Mouse (Mus musculus) kidney, adult 2 months (tissue): Measurements from ENCODE around the gene Wdr92. TPM values are rescaled to one million over a fixed set of nuclear protein-coding genes. Genes with fewer than 3 reads are reported as not detected.

ENCODE experiments used
- DNase-seq: peaks from one replicate; pipeline ENCODE4 v3.0.0; 2021
- H3K27ac ChIP-seq: fragments of 200-500 bp; 2 replicates; pipeline ENCODE4 v1.5.1; 2012; ENCODE audit warnings: low read depth, low read length, control low read depth, inconsistent platforms; ENCODE audit not compliant: insufficient read depth
- H3K27me3 ChIP-seq: fragments of 200-500 bp; replicated peaks from 2 replicates; pipeline ENCODE4 v1.6.1; 2012; ENCODE audit warnings: mild to moderate bottlenecking, moderate library complexity, low read length, inconsistent platforms; ENCODE audit not compliant: control insufficient read depth, insufficient read depth
- H3K36me3 ChIP-seq: fragments of 200-500 bp; 2 replicates; pipeline ENCODE4 v1.6.1; 2012; ENCODE audit warnings: mild to moderate bottlenecking, moderate library complexity, low read length, inconsistent platforms; ENCODE audit not compliant: control insufficient read depth, insufficient read depth
- H3K4me1 ChIP-seq: fragments of 200-500 bp; 2 replicates; pipeline ENCODE4 v1.6.1; 2011; ENCODE audit warnings: low read length; ENCODE audit not compliant: control insufficient read depth, insufficient read depth
- H3K4me3 ChIP-seq: fragments of 200-500 bp; 2 replicates; pipeline ENCODE4 v1.5.1; 2011; ENCODE audit warnings: mild to moderate bottlenecking, low read depth, low read length, control low read depth; ENCODE audit not compliant: insufficient read depth
- CTCF ChIP-seq: fragments of 200-500 bp; conservative IDR thresholded peaks from 2 replicates; pipeline ENCODE4 v1.5.1; 2011; ENCODE audit warnings: low read depth, mild to moderate bottlenecking, control low read depth, low read length, moderate library complexity, mixed read lengths; ENCODE audit not compliant: insufficient read depth, insufficient read length
- POLR2A ChIP-seq: fragments of 200-500 bp; IDR thresholded peaks from one replicate; pipeline ENCODE4 v1.6.1; 2011; ENCODE audit warnings: low read depth, low read length, control low read depth
- WGBS: fragments of 180-500 bp; shearing (Covaris S2); methylation state at CpG from one replicate; pipeline ENCODE4 v1.1.7; 2018; 5-methylcytosine and 5-hydroxymethylcytosine counted together
- polyA plus RNA-seq: library from polyadenylated mRNA; depleted of rRNA; stranded (reverse); fragments of >200 nt; gene quantifications from 2 replicates; pipeline ENCODE4 v1.2.3, GENCODE M21; 2012; rRNA removed

The Wdr92 gene
- polyA plus RNA-seq, 1 experiment: 8.1 TPM

DNA sequence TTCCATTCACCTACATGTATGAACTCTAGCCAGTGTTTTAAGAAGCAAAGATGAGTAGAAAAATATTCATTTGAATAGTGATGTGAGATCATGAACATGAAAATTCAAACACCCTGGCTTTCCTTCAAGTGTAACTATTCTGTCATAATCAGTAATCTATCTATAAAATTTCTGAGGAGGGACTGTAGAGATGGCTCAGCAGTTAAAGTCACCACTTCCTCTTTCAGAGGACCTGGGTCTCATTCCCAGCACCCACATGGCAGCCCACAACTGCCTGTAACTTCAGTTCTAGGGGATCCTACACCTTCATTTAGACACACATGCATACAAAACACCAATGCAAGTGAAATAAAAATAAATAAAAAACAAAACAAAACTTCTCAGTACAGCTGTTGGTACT is 66.8 kb downstream of the Wdr92 start:
- H3K27me3 ChIP-seq: no peaks in the 10 kb centered on the region
- TF ChIP-seq CTCF: no peak
- TF ChIP-seq POLR2A: no peak
- no peaks in the 10 kb centered on the region; the same call in 1 of the 2 replicates for H3K36me3 ChIP-seq
- peaks cover 3% of the 10 kb centered on the region; the same call in 1 of the 2 replicates for H3K4me1 ChIP-seq
- DNase-seq: no peak
- H3K27ac ChIP-seq: no peak overlapping the region
- no peak overlapping the region for H3K4me3 ChIP-seq

DNA sequence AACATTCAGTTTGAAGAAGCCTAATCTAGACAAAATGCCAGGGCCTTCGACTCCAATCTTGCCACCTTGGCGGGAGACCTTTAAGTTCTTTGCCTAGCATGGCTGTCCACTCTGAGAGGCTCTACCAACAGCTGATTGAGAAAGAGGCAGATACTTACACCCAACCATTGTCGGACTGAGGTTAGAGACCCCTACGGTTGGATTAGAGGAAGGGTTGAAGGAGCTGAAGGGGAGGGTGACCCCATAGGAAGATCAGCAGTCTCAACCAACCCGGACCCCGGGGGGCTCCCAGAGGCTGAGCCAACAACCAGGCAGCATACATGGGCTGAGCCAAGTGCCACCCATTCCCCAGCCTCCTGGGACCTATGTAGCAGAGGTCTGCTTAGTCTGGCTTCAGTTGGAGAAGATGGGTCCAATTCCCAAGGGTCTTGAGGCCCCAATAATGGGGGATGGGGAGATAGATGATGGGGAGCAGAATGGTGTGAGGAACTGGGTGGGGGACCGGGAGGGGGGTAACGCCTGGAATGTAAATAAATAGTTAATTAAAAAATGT is 75.0 kb downstream of the Wdr92 start:
- no peak for DNase-seq
- H3K27ac ChIP-seq: no peak overlapping the region
- H3K36me3 ChIP-seq: no peaks in the 10 kb centered on the region
- no peaks in the 10 kb centered on the region for H3K4me1 ChIP-seq
- peak overlapping the region; percentile 12; the same call in 1 of the 2 replicates for H3K4me3 ChIP-seq
- H3K27me3 ChIP-seq: no peaks in the 10 kb centered on the region
- 60% methylated on average over 8 of the region's 8 CpGs for WGBS
- no peak for TF ChIP-seq CTCF
- no peak for TF ChIP-seq POLR2A

DNA sequence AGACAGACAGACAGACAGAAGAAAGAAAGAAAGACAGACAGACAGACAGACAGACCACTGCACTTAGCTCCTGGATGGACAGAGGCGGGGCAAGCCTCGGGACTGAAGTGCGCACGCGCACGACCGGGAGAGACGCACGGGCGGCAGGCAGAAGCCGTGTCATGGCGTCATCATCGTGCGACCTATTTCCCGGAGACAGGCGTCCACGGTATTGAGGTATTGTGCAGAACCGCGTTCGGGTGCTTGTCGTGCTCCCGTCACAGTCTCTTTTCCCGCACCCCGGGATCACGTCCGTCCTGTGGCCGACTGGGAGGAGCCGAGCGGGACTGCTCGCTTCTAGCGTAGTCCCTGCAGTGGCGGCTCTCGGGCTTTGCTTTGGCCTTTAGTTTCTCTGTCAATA is 75.5 kb downstream of the Wdr92 start, which contains the start of gene C1d:
Gene C1d (plus strand): TSS at position 137 of the 400 bp plus-strand sequence.
- Histone ChIP-seq H3K4me3 (peak within 1 kb of the TSS; percentile 90), H3K27ac (peak within 1 kb of the TSS; percentile 93), H3K36me3 (no peaks in the 10 kb centered on the region), H3K27me3 (no peaks in the 10 kb centered on the region), H3K4me1 (no peaks in the 10 kb centered on the region)
- TF ChIP-seq CTCF (no peak), POLR2A (peak; percentile 84)
- DNase-seq: peak; percentile 97
- WGBS: under 1% methylated on average over 33 of the region's 33 CpGs

DNA sequence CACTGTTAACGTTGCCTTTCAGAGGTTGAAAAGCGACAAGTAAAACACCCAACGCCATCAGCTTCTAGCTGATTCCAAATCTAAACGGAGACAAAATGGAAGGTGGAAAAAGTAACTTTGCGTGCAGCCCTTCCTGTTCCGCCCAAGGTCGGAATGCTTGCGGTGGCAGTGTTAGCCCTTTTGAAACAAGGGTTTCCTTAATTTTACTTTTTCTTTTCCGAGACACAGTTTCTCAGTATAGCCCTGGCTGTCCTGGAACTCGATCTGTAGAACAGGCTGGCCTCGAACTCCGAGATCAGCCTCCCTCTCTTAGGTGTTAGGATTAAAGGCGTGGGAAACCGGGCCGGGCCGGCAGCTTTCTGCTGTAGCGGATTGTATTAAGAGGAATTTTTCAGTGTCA is 76.0 kb downstream of the Wdr92 start:
- Histone ChIP-seq H3K4me1 (no peaks in the 10 kb centered on the region), H3K36me3 (no peaks in the 10 kb centered on the region), H3K27ac (peak overlapping the region; percentile 93), H3K27me3 (no peaks in the 10 kb centered on the region), H3K4me3 (peak overlapping the region; percentile 90)
- TF ChIP-seq CTCF (no peak), POLR2A (no peak)
- under 1% methylated on average over 17 of the region's 17 CpGs for WGBS
- DNase-seq: peak; percentile 46

DNA sequence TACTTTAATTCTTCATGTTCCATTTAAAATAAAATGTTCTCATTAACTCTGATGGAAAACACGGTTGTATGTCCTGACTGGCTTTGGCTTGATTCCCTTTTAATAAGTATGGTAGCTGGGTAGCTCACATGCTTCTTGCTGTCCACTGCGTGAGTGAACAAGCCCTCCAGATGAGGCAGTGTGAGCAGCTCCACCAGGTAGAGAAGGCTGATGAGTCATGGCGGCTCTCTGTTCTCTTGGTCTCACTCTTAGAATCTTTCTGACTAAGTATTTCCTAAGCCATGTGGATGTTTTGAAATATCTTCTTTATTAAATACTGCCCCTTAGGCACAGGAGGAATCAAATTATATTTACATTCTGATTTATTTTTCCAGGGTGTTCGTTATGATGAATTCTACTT is 85.3 kb downstream of the Wdr92 start:
- Histone ChIP-seq H3K4me3 (no peak overlapping the region), H3K27me3 (no peaks in the 10 kb centered on the region), H3K36me3 (no peaks in the 10 kb centered on the region), H3K27ac (no peak overlapping the region), H3K4me1 (no peaks in the 10 kb centered on the region)
- TF ChIP-seq POLR2A: no peak
- no peak for TF ChIP-seq CTCF
- DNase-seq: no peak
- 90% methylated on average over 4 of the region's 4 CpGs for WGBS

DNA sequence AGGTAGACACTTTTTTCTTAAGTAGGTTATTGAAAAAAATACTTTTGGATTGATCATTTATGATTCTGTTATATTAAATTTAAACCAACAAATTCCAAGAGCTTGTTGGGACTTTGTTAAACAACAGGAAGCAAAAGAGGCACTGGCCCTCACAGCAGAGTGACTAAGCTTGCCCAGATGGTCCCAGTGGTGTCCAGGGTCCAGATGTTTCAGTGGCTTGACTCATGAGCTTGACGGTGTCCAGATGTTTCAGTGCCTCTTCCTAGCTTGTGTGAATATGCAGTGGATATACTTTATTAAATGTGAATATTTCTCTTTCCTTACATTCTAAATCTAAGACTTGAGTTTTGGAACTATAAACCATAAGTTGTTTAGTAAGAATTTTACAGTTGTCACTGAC is 86.9 kb downstream of the Wdr92 start:
- WGBS: 94% methylated on average over 1 of the region's 1 CpGs
- TF ChIP-seq CTCF: no peak
- TF ChIP-seq POLR2A: no peak
- no peaks in the 10 kb centered on the region for H3K27me3 ChIP-seq
- no peaks in the 10 kb centered on the region for H3K4me1 ChIP-seq
- no peak for DNase-seq
- no peak overlapping the region for H3K27ac ChIP-seq
- H3K4me3 ChIP-seq: no peak overlapping the region
- no peaks in the 10 kb centered on the region for H3K36me3 ChIP-seq

DNA sequence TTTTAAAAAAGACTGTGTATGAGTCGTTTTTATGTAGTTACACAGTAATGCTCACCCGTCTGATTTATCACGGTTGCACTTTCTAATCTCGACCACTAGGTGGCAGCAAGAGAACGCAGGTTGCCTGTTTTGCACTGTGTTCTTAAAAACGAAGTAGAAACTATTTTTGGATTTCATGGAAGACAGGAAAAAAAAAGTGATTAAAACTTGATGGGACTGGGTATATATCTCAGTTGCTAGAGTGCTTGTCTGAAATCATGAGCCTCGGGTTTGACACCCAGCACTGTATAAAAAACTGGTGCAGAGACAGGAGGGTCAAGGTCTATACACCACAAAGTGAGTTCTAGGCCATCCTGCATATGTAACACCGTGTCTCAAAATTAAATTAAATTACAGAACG is 98.1 kb downstream of the Wdr92 start:
- Histone ChIP-seq H3K36me3 (no peaks in the 10 kb centered on the region), H3K27ac (no peak overlapping the region), H3K4me1 (no peaks in the 10 kb centered on the region), H3K27me3 (no peaks in the 10 kb centered on the region), H3K4me3 (no peak overlapping the region)
- no peak for TF ChIP-seq POLR2A
- TF ChIP-seq CTCF: peak; percentile 73
- DNase-seq: peak; percentile 38
- WGBS: 10% methylated on average over 9 of the region's 9 CpGs

Other genes with a start within 250 kb of the Wdr92 start
- gene Fbxo48, start 230.7 kb upstream of the Wdr92 start, polyA plus RNA-seq: 0.08 and 0.11 TPM in 2 replicates
- 6.5 and 7.3 TPM in 2 replicates for gene Cnrip1, start 130.5 kb upstream of the Wdr92 start, polyA plus RNA-seq
- 0.43 and 1.4 TPM in 2 replicates for gene Plek, start 129.7 kb upstream of the Wdr92 start, polyA plus RNA-seq
- gene Ppp3r1, start 22.8 kb upstream of the Wdr92 start, polyA plus RNA-seq: 30.9 and 36.5 TPM in 2 replicates
- 5.4 and 7.0 TPM in 2 replicates for gene Pno1, start 29.5 kb downstream of the Wdr92 start, polyA plus RNA-seq
- gene C1d, start 75.5 kb downstream of the Wdr92 start, polyA plus RNA-seq: 28.5 and 39.7 TPM in 2 replicates